Mouse (Mus musculus): ENCODE data around the gene Tmem117.

The Tmem117 gene

DNA sequence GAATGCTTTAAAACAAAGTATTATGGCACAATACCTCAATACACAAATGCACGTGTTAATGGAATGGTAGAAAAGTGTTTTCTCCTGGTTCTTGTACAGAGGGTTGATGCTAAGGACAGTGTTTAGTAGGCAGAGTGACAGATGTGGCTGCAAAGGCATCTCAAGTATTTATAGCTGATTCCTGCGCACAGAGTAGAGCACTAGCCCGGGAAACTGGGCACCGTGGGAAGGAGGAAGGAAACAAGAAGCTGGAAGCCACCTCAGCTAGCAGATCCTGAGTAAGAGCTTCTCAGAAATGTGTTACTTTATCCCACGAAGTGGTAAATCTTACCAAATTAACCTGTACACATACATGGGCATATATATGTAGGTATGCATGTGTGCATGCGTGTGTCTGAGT is 395.4 kb downstream of the Tmem117 start:
- DNase-seq (ENCODE audit: low read depth, low spot score), result peak; percentile 49

DNA sequence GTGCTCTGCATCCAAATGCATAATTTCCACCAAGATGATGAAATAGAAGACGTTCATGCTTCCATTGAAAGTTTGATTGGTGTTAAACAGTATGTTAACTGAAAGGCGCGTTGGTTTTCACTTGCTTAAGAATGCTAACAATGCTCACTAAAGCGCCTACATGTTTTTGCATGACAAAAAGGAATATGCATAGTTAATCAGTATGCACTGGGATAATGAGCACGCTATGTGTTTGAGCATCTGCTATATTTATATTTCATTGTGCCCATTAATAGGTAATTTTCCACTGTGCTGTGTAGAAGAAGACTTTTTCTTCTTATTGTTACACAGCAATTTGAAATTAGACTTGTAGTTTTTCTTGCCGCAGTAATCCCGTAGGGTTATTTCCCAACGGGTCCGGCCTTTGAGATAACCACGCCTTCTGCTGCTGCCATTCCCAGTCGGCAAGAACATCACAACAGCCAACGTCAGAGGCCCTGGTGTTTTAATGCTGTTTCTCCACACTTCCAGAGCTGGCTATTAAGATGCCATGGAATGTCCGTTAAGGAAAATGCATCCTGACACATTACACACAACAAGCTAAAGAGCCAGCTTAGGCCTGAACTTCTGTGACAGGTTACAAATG is 399.9 kb downstream of the Tmem117 start:
- no peak for DNase-seq (ENCODE audit: low read depth, low spot score)

DNA sequence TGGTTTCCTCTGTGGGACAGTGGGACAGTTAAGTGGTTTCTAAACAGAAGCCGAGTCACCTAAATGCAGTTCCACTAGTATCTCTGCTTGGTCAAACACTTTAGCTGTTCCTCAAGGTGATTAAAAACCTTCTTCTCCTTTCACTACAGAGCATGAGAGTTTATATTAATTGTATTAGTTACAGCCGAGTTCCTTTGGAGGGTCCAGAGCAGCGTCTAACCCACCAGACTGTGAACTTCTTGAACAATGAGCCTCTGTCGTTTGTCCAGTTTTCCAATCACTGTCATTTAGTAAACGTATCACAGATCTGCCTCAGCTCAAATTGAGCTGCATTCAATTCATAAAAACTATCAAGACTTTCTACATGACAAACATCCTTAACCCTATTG is 400.4 kb downstream of the Tmem117 start:
- DNase-seq (ENCODE audit: low read depth, low spot score), result no peak

DNA sequence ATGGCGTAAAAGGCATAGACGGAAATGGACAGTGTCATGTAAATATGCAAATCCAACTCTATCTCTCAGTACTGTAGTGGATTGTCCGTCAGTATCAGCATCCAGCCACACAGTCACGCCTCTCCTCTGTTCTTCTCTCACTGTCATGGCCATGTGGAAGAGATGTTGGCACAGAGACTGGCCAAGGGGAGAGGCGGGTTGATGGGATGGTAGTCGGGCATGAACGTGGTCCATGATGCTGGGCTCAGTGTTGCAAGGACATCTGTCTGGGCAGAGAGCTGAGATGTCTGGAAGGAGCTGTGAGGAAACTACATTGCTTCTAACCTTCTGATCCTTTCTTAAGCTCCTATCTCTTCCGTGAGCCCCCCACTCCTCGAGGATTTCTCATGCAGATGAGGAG is 413.4 kb downstream of the Tmem117 start:
- no peak for DNase-seq (ENCODE audit: low read depth, low spot score)

DNA sequence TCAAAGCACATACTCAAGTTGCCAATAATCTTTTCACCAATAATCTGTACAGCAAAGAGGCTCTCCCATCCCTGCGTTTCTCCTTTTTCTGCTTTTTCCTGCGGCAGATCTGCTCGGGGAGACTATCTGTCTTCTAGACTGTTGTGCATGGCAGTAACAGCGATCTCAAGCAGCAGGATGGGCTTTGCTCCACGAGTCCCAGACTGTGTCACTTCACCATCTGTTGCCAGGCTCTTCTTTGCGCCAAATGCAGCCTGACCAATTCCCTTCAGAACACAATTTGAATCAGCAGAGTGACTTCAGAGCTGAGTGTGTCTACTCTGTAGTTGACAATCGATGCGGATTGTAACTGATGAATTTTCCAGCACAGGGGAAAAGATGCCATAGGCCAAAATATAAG is 415.0 kb downstream of the Tmem117 start:
- no peak for DNase-seq (ENCODE audit: low read depth, low spot score)

DNA sequence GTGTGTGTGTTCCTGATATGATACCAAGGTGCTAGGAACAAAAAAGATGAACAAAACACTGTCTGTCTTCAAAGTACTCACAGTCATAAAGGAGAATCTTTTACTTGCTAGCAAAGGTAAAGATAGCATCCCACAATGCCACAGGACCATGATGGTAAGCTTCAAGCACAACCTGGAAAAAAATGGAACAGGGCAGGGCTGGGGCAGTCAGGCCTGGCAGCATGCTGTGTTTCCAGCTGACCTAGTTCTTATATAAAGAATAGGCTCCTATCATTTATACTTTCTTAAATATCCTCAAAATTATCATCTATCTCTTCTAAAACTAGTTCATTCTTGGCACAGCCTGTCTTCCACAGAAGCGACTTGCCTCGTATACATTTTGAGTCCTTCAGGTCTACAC is 418.5 kb downstream of the Tmem117 start:
- no peak for DNase-seq (ENCODE audit: low read depth, low spot score)

DNA sequence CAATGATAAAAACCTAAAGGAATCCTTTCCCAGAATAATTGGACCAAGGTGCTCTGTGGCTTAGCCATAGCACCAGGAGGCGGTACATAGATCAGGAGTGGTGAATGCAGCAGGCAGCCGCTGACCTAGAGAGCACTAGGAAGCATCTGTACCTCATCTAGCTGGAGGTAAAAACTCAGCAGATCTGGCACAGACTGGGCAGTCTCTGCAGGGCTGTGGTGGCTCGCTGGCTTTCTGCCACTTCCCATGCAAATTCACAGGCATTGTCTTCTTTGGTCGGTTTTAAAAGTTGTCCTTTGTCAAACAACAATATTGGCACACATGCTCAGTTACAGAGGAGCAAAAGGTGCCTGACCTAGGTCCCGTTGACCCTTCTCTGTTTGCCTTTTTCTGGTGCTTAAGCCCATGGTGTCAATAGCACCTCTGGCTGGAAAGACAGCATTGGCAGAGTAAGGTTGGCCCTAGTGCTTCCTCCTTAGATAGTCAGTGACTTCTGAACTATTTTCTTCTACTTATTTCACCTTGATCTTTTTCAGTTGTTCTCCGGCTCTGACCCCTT is 420.2 kb downstream of the Tmem117 start:
- DNase-seq (ENCODE audit: low read depth, low spot score), result no peak

DNA sequence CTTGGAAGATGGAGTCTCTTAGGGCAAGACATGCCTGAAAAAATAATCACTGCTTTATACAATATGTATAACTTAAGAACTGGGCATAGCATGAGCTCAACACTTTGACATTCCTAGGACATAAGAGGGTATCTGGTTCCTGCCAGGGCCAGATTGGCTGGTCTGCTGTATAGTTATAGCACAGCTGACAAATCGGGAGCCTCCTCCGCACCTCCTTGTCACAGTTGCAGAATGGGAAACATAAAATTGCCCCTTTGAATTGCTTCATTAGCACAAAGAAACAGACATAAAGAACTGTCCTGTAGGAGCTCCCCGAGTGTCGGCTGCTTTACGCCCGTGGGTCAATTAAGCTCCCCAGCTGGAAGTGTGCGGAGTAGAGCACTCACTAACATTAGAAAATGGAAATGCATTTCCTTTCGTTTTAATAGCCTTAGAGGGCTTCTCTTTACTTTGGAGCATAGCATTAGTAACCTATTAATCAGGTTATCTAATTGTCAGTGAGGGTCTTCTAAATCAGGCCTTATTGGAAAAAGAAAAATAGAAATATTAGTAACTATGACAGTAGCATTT is 426.1 kb downstream of the Tmem117 start:
- no peak for DNase-seq (ENCODE audit: low read depth, low spot score)

DNA sequence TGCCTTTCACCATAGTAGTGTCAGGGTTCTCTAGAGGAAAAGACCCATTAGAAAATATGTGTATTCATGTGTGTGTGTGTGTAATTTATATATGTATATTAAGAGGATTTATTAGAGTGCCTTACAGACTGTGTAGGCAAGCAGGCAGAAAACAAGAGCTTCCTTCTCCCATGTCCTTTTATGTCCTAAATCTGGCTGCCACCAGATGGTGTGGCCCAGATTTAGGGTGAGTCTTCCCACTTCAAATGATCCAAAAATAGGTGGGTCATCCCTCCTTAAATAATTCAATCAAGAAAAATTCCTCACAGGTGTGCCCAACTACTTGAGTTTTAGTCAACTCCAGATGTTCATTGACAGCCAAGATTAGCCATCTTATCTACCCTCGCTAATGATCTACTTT is 439.0 kb downstream of the Tmem117 start:
- DNase-seq (ENCODE audit: low read depth, low spot score), result no peak

DNA sequence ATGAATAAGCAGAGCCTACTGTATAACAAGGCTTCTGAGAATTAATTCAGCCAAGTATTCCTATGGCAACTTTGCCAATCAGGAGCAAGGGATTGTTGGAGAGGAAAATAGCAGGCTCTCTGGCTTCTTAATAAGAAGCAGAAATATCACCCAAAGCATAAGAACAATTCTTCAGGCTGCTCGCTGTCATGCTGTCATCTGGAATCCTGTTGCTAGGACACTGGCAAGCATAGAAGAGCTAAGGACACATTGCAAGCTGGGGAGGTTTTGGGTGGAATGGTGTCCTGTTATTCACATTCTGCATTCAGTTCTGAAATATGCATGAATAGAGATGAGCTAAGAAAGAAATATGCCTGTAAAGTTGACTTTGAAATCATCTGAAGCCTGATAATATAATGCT is 439.8 kb downstream of the Tmem117 start:
- no peak for DNase-seq (ENCODE audit: low read depth, low spot score)

DNA sequence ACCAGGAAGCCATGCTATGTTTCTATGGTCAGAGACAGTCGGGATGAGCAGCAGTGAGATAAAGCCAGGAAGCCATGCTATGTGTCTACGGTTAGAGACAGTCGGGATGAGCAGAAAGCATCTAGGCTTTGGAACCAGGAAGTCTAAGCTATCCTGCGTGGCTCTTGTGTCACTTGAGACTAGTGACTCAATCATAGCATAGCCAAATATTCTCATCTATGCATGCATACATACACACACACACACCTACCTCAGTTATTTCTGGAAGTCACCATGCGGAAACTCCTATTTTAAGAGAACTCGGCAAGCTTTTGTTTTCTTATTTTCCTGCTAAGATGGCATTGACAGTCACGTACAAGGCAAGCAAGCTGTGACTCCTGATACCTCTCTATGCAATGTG is 441.8 kb downstream of the Tmem117 start:
- no peak for DNase-seq (ENCODE audit: low read depth, low spot score)

DNA sequence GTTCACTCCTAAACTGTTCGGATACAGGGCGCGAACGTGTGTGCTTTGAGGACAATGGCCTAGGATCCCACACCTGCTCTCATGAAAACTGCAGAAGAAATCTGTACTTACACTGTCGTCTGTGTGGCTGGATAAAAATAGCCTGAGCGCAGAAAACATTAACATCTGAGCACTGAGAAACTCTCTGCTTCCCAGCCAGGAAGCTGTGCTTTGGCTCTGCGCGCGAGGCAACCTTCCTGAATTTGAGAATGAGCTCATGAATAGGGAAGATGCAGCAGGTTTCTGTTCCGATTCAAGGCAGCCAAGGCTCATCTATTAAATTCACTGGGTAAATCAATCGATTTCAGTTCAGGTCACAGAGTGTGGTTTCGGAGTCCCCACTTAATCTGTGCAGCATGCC is 446.3 kb downstream of the Tmem117 start:
- peak; percentile 84 for DNase-seq (ENCODE audit: low read depth, low spot score)

DNA sequence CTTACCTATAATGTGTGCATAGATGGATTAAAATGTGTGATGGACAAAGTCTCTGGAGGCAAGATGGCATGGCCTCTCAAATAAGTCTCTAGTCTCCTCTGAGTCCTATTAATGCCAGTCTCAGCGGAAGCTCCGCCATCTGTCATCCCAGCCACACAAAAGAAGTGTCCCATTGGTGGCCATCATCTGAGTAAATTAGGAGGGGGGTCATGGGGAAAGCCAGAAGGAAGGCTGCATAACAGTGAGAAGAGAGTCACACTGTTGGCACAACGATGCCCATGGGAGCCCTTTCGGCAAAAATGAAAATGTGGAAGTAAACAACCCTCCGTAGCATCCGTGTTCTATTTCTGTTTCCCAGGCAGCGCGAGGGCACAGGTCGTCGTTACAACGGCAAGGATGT is 452.6 kb downstream of the Tmem117 start:
- DNase-seq (ENCODE audit: low read depth, low spot score), result no peak

DNA sequence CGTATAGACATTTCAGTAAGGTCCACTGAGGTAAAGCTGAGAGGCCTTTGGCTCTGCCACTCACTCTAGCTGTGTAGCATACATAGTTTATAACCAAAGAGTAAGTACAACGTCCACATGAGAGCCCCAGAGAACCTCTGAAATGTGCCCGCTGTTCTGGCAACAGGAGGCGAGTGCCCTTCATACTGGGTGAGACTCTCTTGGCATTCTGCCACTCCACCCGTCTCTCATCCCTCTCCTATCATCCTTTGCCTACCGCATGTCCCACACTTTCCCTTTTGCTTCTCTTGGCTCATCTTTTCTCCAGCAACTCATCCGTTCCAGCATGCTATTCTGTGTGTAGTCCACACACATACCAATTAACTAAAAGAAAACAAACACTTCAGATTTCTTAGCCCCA is 456.9 kb downstream of the Tmem117 start:
- DNase-seq (ENCODE audit: low read depth, low spot score), result no peak

DNA sequence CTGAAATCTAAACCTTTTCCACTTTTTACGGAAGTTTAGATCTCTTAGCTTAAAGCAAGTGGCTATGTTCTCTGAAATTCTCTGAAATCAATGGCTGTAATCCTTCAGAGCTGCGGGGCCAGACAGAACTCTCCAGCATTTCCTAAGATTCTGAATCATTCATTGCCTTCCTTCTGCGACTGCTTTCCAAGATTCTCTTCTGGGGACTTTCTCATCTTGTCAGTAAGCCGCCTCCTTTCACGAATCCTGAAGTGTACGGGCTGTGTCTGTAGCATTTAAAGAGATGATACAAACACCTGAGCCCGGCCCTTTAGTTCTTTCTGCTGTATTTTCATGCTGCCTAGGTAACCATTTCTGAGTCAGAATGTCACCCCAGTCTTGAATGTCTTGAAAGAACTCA is 471.1 kb downstream of the Tmem117 start:
- no peak for DNase-seq (ENCODE audit: low read depth, low spot score)

DNA sequence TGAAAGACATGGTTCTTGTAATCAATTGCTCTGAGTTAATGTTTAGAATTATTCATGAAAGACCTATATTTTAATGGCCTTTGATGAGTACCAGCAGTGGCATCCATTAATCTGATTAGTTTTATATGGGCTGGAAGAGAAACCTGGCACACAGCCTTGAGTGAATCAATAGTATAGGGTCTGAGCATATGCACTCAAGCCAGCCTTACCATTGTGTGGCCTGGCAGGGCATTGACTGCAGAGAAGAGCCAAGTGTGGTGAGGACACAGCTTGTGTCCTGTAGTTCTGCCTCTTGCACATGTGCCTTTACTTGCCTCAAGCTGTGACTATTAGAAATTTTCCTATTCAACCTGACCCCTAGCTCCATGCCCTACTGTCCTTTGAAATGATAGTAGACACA is 472.5 kb downstream of the Tmem117 start:
- DNase-seq (ENCODE audit: low read depth, low spot score), result no peak

DNA sequence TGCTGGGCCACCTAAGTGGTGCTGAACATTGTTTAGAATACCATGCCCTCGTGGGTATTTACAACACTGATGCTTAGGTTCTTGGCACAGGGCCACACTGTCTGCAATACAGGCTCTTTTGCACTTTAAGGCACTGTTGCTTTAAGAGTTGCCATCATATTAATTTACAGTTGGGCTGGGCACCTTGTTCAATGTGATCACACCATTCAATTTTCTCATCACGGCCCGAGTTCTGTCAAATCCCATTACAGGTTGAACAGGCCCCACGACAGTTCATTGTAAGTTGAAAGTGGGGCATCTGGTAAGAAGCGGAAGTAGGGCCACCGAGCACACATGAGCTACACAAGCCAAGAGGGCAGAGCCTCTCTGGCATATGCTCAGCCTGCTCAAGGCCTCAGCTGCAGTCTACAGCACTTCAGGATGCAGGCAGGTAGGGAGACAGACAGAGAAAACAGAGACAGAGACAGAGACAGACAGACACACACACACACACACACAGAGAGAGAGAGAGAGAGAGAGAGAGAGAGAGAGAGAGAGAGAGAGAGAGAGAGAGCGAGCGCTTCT is 478.3 kb downstream of the Tmem117 start:
- DNase-seq (ENCODE audit: low read depth, low spot score), result no peak

DNA sequence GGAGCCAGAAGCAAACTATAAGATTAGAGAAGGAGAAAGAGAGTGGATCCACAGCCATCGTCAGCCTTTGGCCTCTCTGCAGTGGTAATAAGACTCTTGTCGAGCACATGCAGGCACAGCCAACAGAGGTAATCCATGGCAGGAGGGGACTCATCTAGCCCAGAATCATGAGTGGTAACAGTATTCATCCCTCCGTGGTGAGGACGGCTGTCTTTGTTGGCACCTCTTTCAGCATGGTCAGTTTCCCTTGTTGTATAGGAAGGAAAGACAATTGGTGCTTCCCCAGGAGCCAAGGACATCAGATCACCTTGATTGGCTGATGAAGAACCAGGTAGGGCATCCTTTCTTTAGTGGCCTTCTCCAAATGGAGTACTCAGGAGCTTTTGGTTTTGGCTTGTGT is 479.6 kb downstream of the Tmem117 start:
- no peak for DNase-seq (ENCODE audit: low read depth, low spot score)

DNA sequence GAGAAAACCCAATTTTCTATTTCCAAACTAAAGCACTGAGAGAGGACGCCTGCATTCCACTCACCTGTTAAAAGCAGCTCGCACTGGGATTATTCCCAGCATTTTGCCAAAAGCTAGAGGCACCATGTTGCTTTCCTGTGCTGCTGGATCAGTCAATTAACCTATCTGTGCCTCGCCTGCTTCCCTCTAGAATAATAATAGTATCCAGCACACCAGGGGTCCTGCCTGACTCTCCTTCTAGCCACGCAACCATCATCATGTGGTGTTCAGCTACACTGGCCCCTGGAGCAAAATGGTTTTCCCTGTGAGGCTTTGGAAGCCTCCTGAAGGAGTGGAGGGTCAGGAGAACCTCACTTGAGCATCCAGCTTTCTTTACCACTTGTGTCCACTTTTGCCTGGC is 502.4 kb downstream of the Tmem117 start:
- no peak for DNase-seq (ENCODE audit: low read depth, low spot score)

DNA sequence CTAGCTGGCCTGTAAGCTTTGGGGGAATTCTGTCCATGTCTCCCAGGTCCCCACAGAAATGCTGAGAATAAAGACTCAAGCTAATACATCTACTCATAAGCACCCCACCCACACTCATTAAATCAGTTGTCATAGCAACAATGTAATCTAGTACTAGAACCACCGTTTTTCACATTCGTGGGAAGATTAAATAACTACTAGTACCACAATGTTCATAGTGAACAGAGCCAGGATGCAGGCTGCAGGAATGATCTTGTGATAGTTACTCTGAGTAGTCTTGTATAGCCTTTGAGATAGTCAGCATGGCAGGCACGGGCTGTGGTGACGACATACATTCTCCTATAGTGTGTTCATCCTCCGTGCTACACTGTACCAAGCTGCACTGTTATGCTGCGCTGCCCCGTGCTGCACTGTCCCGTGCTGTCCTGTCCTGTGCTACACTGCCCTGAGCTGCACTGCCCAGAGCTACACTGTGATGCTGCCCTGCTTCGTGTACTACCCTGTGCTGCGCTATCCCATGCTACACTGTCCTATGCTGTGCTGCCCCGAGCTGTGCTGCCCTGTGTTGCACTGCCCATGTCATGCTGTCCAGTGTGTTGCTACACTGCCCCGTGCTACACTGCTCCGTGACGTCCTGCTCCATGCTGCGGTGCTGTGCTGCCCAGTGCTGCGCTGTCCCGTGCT is 507.0 kb downstream of the Tmem117 start:
- peak; percentile 31 for DNase-seq (ENCODE audit: low read depth, low spot score)

DNA sequence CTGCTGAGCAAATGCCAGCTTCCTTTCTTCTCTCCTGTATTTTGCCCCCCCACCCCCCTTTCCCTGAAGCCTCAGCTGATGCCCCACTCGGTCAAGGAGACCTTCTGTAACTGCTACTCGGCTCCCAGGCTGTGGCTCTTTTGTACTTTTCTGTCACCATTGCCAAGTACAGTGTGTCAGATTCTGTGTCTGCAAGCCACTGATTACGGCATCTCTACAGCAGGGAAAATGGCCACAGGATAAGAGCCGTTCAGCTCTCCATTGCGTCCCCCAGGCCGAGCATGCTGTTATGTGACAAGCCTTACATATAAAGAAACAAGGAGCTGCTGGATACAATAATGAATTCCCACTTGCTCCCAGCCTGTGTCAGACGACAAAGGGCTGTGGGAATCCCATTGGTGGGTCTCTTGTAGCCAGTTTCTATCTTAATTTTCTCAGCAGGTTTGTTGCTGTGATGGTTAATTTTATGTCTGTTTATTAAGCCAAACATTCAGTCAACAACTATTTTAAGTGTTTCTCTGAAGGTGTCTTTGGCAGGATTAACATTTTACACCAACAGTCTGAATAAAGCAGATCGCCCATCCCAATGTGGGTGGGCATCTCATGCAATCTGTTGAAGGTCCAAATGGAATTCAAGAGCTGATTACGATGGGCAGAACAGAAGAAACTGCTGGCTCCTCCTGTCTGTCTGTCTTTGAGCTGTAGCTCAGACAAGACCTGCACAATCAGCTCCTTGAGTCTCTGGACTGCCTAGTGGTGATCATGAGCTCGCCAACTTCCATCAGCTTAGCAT is 508.2 kb downstream of the Tmem117 start:
- peak; percentile 60 for DNase-seq (ENCODE audit: low read depth, low spot score)
